Mouse (Mus musculus) A20 (cell line): ENCODE results near the gene Sytl2.

Experiments used
- DNase-seq: peaks from one replicate; pipeline ENCODE4 v3.0.0-alpha.2; 2011; ENCODE audit warnings: low read depth, low spot score

Sytl2 gene

DNA sequence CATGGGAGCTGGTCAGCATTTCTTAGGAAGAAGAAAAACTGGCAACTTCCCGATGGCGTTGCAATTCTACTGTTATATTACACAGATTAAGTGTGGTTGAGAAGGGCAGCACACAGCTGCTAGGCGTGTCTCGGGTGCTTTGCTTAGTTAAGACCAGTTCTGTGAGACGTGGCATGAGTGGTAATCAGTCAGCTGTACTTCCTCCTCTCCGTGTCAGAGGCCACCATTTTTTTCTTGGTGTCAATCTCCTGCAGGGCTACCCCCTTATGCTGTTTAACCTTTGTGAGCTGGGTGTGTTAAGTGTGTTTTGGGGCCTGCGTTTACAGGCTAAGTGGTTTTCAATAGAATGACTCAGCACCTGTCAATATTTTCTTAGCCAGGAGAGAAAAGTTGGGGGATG, 60.7 kb downstream of the Sytl2 start:
- DNase-seq: no peak

- DNase-seq: peak; percentile 56
Measured at GRCm38 (mm10) chr7:90370071-90370851, 68.2 kb downstream of the Sytl2 start.

GRCm38 (mm10) chr7:90372804-90373203, 70.8 kb downstream of the Sytl2 start:
- DNase-seq: no peak

DNA sequence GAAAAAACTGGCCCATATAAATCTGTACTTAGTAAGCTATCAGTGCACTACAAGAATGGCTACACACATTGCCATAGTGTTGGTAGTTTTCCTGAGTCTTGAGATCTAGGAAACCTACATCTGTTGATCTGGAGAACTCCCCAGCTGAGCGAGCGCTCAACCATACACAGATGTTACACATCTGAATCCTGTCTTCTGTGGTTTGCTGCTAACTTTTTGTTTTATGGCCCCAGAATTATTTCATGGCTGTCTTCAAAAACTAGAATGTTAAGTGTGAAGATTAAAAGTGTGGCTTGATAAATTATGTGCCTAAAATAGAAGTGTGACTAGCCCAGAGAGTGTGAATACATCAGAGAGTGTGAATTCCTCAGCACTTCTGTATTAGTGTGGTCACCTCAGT, 82.4 kb downstream of the Sytl2 start:
- DNase-seq: no peak

DNA sequence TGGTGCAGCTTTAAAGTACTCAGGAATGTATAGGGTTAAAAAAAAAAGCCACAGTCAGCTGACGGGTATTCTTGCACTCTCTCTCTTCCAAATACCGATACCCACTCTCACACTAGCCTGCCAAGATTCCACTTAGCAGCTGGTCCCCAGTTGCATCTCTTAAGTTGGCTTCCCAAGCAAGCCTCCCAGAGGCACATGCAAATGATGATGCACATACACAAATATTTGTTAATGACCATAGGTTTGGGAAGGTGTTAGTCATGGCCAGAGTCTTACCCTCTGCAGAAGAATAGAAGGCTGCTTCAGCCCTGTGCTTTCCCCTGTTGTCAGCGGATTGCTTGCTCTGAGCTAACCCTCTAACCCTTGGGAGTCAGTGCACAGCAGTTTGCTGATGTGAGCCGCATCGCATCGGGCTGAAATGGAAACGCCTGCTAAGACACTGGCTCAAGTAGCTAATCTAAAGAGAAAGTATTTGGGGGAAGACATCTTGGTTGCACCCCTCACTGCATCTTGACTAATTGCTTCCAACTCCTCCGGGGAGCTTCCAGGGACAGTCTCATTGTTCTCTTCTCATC, 84.9 kb downstream of the Sytl2 start:
- DNase-seq: no peak

- DNase-seq: no peak
Measured at GRCm38 (mm10) chr7:90389765-90390164, 87.7 kb downstream of the Sytl2 start.

GRCm38 (mm10) chr7:90395073-90395472, 93.0 kb downstream of the Sytl2 start:
- no peak for DNase-seq

GRCm38 (mm10) chr7:90395928-90396327, 93.9 kb downstream of the Sytl2 start:
- no peak for DNase-seq

GRCm38 (mm10) chr7:90409934-90410333, 107.9 kb downstream of the Sytl2 start:
- peak; percentile 66 for DNase-seq

- DNase-seq: no peak
Measured at GRCm38 (mm10) chr7:90426020-90427001, 124.3 kb downstream of the Sytl2 start, which contains the start of gene Ccdc89. Ccdc89 (plus strand) TSS chr7:90426577.

DNA sequence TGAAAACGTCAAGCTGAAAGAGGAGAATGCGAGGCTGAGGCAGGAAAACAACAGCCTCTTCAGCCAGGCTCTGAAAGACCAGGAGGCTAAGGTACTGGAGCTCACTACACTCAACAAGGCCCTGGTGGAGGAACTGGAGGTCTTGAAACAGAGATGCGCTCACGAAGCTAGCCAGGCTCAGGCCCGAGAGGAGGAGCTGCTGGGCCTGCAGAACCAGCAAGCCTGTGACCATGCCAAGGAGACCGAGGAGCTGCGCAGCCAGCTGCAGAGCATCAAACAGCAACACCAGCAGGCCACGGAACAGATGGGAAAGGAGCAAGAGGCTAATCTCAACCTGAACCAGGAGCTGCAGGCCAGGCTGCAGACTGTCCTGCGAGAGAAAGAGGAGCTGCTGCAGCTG, 125.0 kb downstream of the Sytl2 start:
- DNase-seq: no peak

GRCm38 (mm10) chr7:90432221-90432620, 130.2 kb downstream of the Sytl2 start:
- no peak for DNase-seq

GRCm38 (mm10) chr7:90440044-90440443, 138.0 kb downstream of the Sytl2 start:
- no peak for DNase-seq

DNA sequence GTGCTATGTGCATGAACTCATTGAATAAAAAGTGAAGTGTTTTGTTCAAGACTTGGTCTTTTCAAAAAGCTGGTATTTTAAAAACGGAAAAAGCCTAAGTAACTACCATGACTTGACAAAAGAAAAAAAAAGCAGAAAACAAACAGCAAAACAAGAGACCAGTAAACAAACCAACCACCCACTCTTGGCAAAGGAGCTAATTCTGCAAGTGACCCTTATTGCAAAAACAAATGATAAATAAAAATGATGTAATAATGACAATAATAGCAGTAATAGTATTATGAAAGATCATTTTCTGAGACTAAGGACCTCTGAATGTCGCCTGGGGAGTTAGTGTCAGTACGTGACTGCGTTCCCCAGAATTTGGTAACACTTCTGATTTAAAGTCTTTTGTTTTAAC, 140.0 kb downstream of the Sytl2 start:
- no peak for DNase-seq

GRCm38 (mm10) chr7:90442518-90443080, 140.5 kb downstream of the Sytl2 start, which contains the start of gene Crebzf:
Crebzf (plus strand) TSS chr7:90442729.
- DNase-seq: peak; percentile 97

GRCm38 (mm10) chr7:90443101-90444091, 141.3 kb downstream of the Sytl2 start:
- DNase-seq: peak; percentile 80

DNA sequence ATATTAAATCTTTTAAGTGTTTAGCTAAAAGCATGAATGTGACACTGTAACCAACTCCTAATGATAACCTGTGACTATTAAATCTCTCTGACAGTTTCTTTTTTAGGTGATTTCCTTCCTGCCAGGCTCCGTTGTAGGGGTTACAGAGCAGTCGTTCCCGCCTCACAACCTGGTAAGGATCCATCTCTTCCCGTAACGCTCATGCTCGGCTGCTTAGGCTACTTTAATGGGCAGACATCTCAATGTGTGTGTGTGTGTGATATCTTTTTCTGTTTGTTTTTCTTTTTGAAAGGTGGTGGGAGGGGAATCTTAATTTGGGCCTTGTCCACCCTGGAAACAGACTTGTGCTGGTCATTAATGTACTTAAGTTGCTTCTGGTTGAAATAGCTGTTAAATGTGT, 142.2 kb downstream of the Sytl2 start:
- DNase-seq: peak; percentile 46

DNA sequence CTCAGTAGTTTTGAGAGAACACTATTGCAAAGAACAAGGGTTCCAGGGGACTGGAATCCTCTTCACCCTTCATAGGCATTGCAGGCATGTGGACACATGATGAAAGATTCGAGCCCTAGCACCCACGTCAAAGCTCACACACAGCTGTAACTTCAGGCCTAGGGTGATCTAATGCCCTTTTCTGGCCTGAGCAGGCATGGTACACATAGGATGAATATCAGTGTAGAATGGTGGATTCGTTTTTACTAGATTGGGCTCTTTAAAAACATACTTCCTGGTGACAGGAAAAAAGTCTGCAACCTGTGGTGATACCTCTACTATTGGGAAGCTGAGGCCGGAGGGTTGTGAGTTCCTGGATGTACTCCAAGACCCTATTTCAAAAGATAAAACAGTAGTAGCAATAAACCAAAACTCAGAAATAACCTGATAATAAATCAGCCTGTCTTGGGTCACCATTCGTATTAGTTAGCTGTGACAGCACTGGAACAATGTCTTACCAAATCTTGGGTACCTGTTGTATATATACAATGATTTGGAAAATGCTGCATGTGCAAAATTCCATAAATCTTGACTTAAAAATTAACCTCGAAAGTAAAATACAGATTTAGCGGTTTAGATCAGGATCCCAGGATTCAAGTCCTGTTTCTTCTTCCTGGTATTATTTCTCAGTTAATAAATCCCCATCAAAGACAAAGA, 154.2 kb downstream of the Sytl2 start:
- DNase-seq: peak; percentile 60

DNA sequence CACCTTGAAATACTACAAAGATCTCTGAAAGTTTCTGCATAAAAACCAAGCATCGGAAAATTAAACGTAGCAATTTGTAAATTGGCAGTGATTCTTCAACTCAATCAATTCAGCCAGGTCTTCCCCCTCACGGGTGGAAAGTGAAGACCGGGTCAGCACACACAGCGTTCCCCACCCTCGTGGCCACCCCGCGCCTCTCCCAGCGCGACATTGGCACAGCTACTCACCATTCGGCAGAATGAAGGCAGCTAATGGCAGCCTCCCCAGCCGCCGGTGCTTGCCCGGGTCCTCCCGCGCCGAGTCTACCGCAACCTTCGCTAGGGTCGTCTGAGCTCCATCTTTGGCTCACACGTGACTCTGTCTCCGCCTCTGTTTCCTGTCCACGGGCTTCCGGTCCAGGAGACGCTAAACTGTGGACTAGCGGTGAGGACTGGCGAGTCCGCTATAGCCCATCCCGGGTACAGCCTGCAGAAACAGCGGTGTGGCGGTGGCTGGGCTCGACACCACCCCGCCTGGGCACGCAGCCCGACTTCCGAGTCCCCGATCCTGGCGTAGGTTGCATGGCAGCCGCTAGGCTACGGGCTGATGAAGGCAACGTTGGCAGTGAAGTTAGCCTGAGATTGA, 154.9 kb downstream of the Sytl2 start, which contains the start of gene Tmem126a:
TSS of gene Tmem126a (minus strand) at position 385 of the 624 bp plus-strand sequence.
- peak; percentile 91 for DNase-seq
